Mouse (Mus musculus) kidney, embryonic 16.5 days (tissue): ENCODE results near the gene Vps13c. TPM values are rescaled to one million over a fixed set of nuclear protein-coding genes. Genes with fewer than 3 reads are reported as not detected.
A peak's percentile ranks its signal among the peaks of the same experiment; 100 is the strongest.

Source experiments
- ATAC-seq: fragments of 200-750 bp; cut with Nextera tagmentation; 2 replicates; pipeline ENCODE4 v1.8.0; 2017; ENCODE audit warnings: moderate TSS enrichment; ENCODE audit not compliant: low FRiP score, low TSS enrichment
- H3K27ac ChIP-seq: fragments of 300-500 bp; sonication (generic); 2 replicates; pipeline ENCODE4 v1.5.1; 2014; ENCODE audit warnings: low read length
- H3K27me3 ChIP-seq: fragments of 300-500 bp; sonication (generic); 2 replicates; pipeline ENCODE4 v1.6.1; 2014; ENCODE audit warnings: low read length, control low read depth, mixed read lengths; ENCODE audit not compliant: insufficient read depth
- H3K36me3 ChIP-seq: fragments of 300-500 bp; sonication (generic); 2 replicates; pipeline ENCODE4 v1.6.1; 2014; ENCODE audit warnings: low read length, control low read depth, mixed read lengths; ENCODE audit not compliant: insufficient read depth
- H3K4me1 ChIP-seq: fragments of 300-500 bp; sonication (generic); 2 replicates; pipeline ENCODE4 v1.6.1; 2014; ENCODE audit warnings: low read length, control low read depth, mixed read lengths; ENCODE audit not compliant: insufficient read depth
- H3K4me2 ChIP-seq: fragments of 300-500 bp; sonication (generic); replicated peaks from 2 replicates; pipeline ENCODE4 v1.6.1; 2014; ENCODE audit warnings: low read depth, low read length
- H3K4me3 ChIP-seq: fragments of 300-500 bp; sonication (generic); 2 replicates; pipeline ENCODE4 v1.5.1; 2014; ENCODE audit warnings: mild to moderate bottlenecking, low read length
- H3K9ac ChIP-seq: fragments of 300-500 bp; sonication (generic); replicated peaks from 2 replicates; pipeline ENCODE4 v1.6.1; 2014; ENCODE audit warnings: low read length
- H3K9me3 ChIP-seq: fragments of 300-500 bp; sonication (generic); 2 replicates; pipeline ENCODE4 v1.6.1; 2016; ENCODE audit warnings: low read length, control low read depth
- WGBS: fragments of 180-500 bp; shearing (Covaris S2); extraction: QIAGEN DNeasy Blood & Tissue Kit; methylation state at CpG from one replicate; pipeline ENCODE4 v1.1.7; 2014; 5-methylcytosine and 5-hydroxymethylcytosine counted together
- polyA plus RNA-seq: library from polyadenylated mRNA; unstranded; fragments of >200 nt; fragmentation: Nextera tagmentation; extraction: Ambion mirVana; gene quantifications from 2 replicates; pipeline ENCODE4 v1.2.1, GENCODE M21; 2015

The Vps13c gene
- 3.2 and 4.6 TPM in 2 replicates for polyA plus RNA-seq

- H3K9me3 ChIP-seq: no peaks in the 10 kb centered on the region
- peak within 1 kb of the TSS; percentile 93 for H3K4me3 ChIP-seq
- H3K36me3 ChIP-seq: no peaks in the 10 kb centered on the region
- peak within 1 kb of the TSS; percentile 73; the same call in 1 of the 2 replicates for H3K27ac ChIP-seq
- ATAC-seq: peak; percentile 97
- 1% methylated on average over 44 of the region's 53 CpGs for WGBS
- peak within 1 kb of the TSS; percentile 74 for H3K9ac ChIP-seq
- H3K27me3 ChIP-seq: peaks cover 4% of the 10 kb centered on the region; the same call in 1 of the 2 replicates
- H3K4me1 ChIP-seq: peaks cover 14% of the 10 kb centered on the region
- peak within 1 kb of the TSS; percentile 89 for H3K4me2 ChIP-seq
Observed at GRCm38 (mm10) chr9:67839981-67840859, at the start of gene Vps13c. TSS of gene Vps13c (plus strand) at chr9:67840396.

GRCm38 (mm10) chr9:67792405-67792804 lies 47.8 kb upstream of the Vps13c start:
- no peak overlapping the region for H3K4me2 ChIP-seq
- no peaks in the 10 kb centered on the region for H3K36me3 ChIP-seq
- ATAC-seq: no peak
- H3K9ac ChIP-seq: no peak overlapping the region
- H3K4me3 ChIP-seq: no peak overlapping the region
- no peaks in the 10 kb centered on the region for H3K4me1 ChIP-seq
- no peaks in the 10 kb centered on the region for H3K9me3 ChIP-seq
- H3K27me3 ChIP-seq: no peaks in the 10 kb centered on the region
- H3K27ac ChIP-seq: no peak overlapping the region
- 44% methylated on average over 5 of the region's 5 CpGs for WGBS

- Histone ChIP-seq H3K4me2 (no peak overlapping the region), H3K27me3 (no peaks in the 10 kb centered on the region), H3K27ac (no peak overlapping the region), H3K4me1 (no peaks in the 10 kb centered on the region), H3K9me3 (no peaks in the 10 kb centered on the region), H3K9ac (no peak overlapping the region), H3K36me3 (no peaks in the 10 kb centered on the region), H3K4me3 (no peak overlapping the region)
- 72% methylated on average over 6 of the region's 6 CpGs for WGBS
- no peak for ATAC-seq
Observed at GRCm38 (mm10) chr9:67793501-67793900, 46.7 kb upstream of the Vps13c start.

GRCm38 (mm10) chr9:67794216-67794615 lies 46.0 kb upstream of the Vps13c start:
- no peak overlapping the region for H3K4me3 ChIP-seq
- H3K9ac ChIP-seq: no peak overlapping the region
- H3K27ac ChIP-seq: no peak overlapping the region
- no peak for ATAC-seq
- no peaks in the 10 kb centered on the region for H3K36me3 ChIP-seq
- no peaks in the 10 kb centered on the region for H3K9me3 ChIP-seq
- no peaks in the 10 kb centered on the region for H3K27me3 ChIP-seq
- H3K4me1 ChIP-seq: 0 out of 2 replicates have a peak, but pooled peaks cover 3% of the 10 kb centered on the region
- H3K4me2 ChIP-seq: no peak overlapping the region
- 82% methylated on average over 1 of the region's 1 CpGs for WGBS

- no peak overlapping the region for H3K27ac ChIP-seq
- WGBS: 95% methylated on average over 4 of the region's 4 CpGs
Observed at GRCm38 (mm10) chr9:67794668-67795067, 45.5 kb upstream of the Vps13c start.

GRCm38 (mm10) chr9:67795205-67795675 lies 45.0 kb upstream of the Vps13c start:
- Histone ChIP-seq H3K27ac (no peak overlapping the region), H3K4me1 (0 out of 2 replicates have a peak, but pooled peaks cover 7% of the 10 kb centered on the region), H3K36me3 (no peaks in the 10 kb centered on the region), H3K27me3 (no peaks in the 10 kb centered on the region), H3K9ac (no peak overlapping the region), H3K4me3 (no peak overlapping the region), H3K4me2 (no peak overlapping the region), H3K9me3 (no peaks in the 10 kb centered on the region)
- 72% methylated on average over 14 of the region's 14 CpGs for WGBS
- ATAC-seq: no peak

More at GRCm38 (mm10) chr9:67794668-67795067, 45.5 kb upstream of the Vps13c start:
- Histone ChIP-seq H3K4me2 (no peak overlapping the region), H3K4me3 (no peak overlapping the region), H3K4me1 (0 out of 2 replicates have a peak, but pooled peaks cover 7% of the 10 kb centered on the region), H3K9me3 (no peaks in the 10 kb centered on the region), H3K27me3 (no peaks in the 10 kb centered on the region), H3K36me3 (no peaks in the 10 kb centered on the region), H3K9ac (no peak overlapping the region)
- no peak for ATAC-seq

- WGBS: 31% methylated on average over 14 of the region's 14 CpGs
- no peak overlapping the region for H3K4me2 ChIP-seq
- H3K4me3 ChIP-seq: no peak overlapping the region
- 0 out of 2 replicates have a peak, but pooled peaks cover 7% of the 10 kb centered on the region for H3K4me1 ChIP-seq
- 0 out of 2 replicates have a peak, but pooled peaks have one; percentile 39 for ATAC-seq
- H3K36me3 ChIP-seq: no peaks in the 10 kb centered on the region
- no peak overlapping the region for H3K9ac ChIP-seq
- no peak overlapping the region for H3K27ac ChIP-seq
- no peaks in the 10 kb centered on the region for H3K9me3 ChIP-seq
- H3K27me3 ChIP-seq: no peaks in the 10 kb centered on the region
Observed at GRCm38 (mm10) chr9:67799078-67799819, 40.9 kb upstream of the Vps13c start.

- Histone ChIP-seq H3K27me3 (no peaks in the 10 kb centered on the region), H3K4me3 (no peak overlapping the region), H3K9ac (no peak overlapping the region), H3K9me3 (no peaks in the 10 kb centered on the region), H3K4me2 (no peak overlapping the region), H3K27ac (no peak overlapping the region), H3K4me1 (0 out of 2 replicates have a peak, but pooled peaks cover 7% of the 10 kb centered on the region), H3K36me3 (no peaks in the 10 kb centered on the region)
- WGBS: 39% methylated on average over 6 of the region's 6 CpGs
- ATAC-seq: no peak
Observed at GRCm38 (mm10) chr9:67802241-67802640, 38.0 kb upstream of the Vps13c start.

- no peak for ATAC-seq
- WGBS: 60% methylated on average over 5 of the region's 5 CpGs
- H3K4me3 ChIP-seq: no peak overlapping the region
- no peak overlapping the region for H3K4me2 ChIP-seq
- H3K27ac ChIP-seq: no peak overlapping the region
- H3K27me3 ChIP-seq: no peaks in the 10 kb centered on the region
- H3K9ac ChIP-seq: no peak overlapping the region
- no peaks in the 10 kb centered on the region for H3K36me3 ChIP-seq
- no peaks in the 10 kb centered on the region for H3K4me1 ChIP-seq
- H3K9me3 ChIP-seq: no peaks in the 10 kb centered on the region
Observed at GRCm38 (mm10) chr9:67807000-67807399, 33.2 kb upstream of the Vps13c start.
